Mouse (Mus musculus): ENCODE results near the gene Slc11a1.

DNA sequence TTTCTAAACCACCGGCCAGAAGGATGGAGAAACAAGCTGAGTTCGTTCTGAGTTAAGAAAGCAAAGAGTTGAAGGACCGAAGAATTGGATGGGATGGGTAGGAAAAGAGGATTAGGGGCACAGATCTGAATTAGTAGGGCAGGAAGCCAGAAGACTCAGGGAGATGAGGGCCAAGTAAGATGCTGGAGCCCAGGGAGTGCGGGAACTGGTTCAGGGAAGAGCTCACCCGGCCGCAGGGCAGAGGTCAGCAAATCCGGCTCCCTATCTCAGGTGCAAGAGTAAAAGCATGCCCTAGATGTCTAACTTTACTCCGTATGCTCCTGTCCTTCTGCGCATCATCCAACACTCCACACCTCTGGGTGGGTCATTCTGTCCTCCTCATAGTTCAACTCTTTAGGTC is 42.1 kb upstream of the Slc11a1 start:
- TF ChIP-seq EP300 (IDR thresholded peaks at IDR 0.05; ENCODE audit: low read depth) (no peak), CTCF (IDR thresholded peaks at IDR 0.05; ENCODE audit: low read depth) (no peak)
